Mouse (Mus musculus): Measurements from ENCODE around the gene Nmnat3. TPM values are rescaled to one million over a fixed set of nuclear protein-coding genes. Genes with fewer than 3 reads are reported as not detected.

The Nmnat3 gene
- total and polyA plus RNA-seq, 2 experiments = 9.2 to 11.1 TPM

DNA sequence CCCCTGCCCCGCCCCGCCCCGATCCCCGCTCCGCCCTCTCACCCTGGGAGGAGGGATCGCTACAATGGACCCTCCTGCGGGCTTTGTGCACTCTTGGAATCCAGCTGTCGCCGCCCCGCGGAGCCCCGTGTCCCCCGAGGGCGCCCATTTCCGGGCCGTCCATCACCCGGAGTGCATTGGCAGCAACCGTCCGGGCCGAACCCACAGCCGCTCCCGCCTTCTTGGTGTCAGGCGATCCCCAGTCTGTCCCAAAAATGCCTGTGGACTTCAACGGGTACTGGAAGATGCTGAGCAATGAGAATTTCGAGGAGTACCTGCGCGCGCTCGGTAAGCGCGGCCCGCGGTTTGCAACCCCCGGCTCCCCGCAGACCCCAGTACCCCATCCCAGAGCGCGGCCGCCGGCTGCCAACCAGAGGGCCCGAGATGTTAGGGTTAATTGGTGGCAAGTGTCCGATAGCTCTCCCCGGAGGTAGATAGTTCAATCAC is 137.5 kb downstream of the Nmnat3 start:
- no peak for DNase-seq (ENCODE audit: extremely low read depth, low read depth, low spot score)

DNA sequence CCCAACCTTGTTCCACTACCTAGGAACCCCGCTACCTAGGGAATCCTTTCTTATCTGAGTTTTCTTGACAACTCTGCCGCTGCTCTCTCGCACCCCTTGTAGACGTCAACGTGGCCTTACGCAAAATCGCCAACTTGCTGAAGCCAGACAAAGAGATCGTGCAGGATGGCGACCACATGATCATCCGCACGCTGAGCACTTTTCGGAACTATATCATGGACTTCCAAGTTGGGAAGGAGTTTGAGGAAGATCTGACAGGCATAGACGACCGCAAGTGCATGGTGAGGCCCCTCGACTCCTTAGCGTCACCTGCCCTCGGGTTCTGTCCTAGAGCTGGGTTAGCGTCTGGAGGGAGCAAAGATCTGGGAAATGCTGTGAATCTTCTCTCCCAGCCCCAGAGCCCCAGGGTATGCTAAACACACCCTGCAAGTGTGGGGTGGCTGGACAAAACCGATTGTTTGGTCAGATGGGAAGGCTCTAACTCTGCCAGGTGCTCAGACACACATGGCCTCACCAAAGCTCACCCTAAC is 138.2 kb downstream of the Nmnat3 start:
- H3K4me3 ChIP-seq (ENCODE audit: insufficient read depth, low read depth, low read length) = peak overlapping the region; percentile 20
- peak overlapping the region; percentile 7 for H3K27ac ChIP-seq (replicated peaks; ENCODE audit: insufficient read depth, low read depth, low read length)
- no peaks in the 10 kb centered on the region for H3K79me2 ChIP-seq (ENCODE audit: control insufficient read depth, insufficient read depth, low read length)
- peaks cover 21% of the 10 kb centered on the region for H3K4me1 ChIP-seq (ENCODE audit: control insufficient read depth, insufficient read depth, low read length)
- WGBS = 13% methylated on average over 19 of the region's 19 CpGs
- peak overlapping the region; percentile 1; the same call in 1 of the 2 replicates for H3K9ac ChIP-seq (ENCODE audit: low read depth, low read length)
- TF ChIP-seq CTCF (IDR thresholded peaks at IDR 0.05; ENCODE audit: low read depth, low read length) = no peak
- TF ChIP-seq POLR2A (IDR thresholded peaks at IDR 0.05; ENCODE audit: extremely low read depth, insufficient read depth, low read length) = no peak
- H3K27me3 ChIP-seq (ENCODE audit: control insufficient read depth, insufficient read depth, low read length) = no peaks in the 10 kb centered on the region
- no peak for DNase-seq (ENCODE audit: extremely low read depth, low read depth, low spot score)
- H3K36me3 ChIP-seq (ENCODE audit: control insufficient read depth, insufficient read depth, low read length) = no peaks in the 10 kb centered on the region

More for the DNA sequence above, 137.5 kb downstream of the Nmnat3 start:
- Histone ChIP-seq H3K4me1 (ENCODE audit: control insufficient read depth, insufficient read depth, low read length) (peaks cover 21% of the 10 kb centered on the region), H3K4me3 (ENCODE audit: insufficient read depth, low read depth, low read length) (peak overlapping the region; percentile 84), H3K27ac (replicated peaks; ENCODE audit: insufficient read depth, low read depth, low read length) (no peak overlapping the region), H3K79me2 (ENCODE audit: control insufficient read depth, insufficient read depth, low read length) (no peaks in the 10 kb centered on the region), H3K36me3 (ENCODE audit: control insufficient read depth, insufficient read depth, low read length) (no peaks in the 10 kb centered on the region), H3K9ac (ENCODE audit: low read depth, low read length) (peak overlapping the region; percentile 57), H3K27me3 (ENCODE audit: control insufficient read depth, insufficient read depth, low read length) (no peaks in the 10 kb centered on the region)
- WGBS = under 1% methylated on average over 40 of the region's 42 CpGs
- TF ChIP-seq POLR2A (IDR thresholded peaks at IDR 0.05; ENCODE audit: extremely low read depth, insufficient read depth, low read length) (0 out of 2 replicates have a peak, but pooled peaks have one; percentile 21), CTCF (IDR thresholded peaks at IDR 0.05; ENCODE audit: low read depth, low read length) (no peak)

DNA sequence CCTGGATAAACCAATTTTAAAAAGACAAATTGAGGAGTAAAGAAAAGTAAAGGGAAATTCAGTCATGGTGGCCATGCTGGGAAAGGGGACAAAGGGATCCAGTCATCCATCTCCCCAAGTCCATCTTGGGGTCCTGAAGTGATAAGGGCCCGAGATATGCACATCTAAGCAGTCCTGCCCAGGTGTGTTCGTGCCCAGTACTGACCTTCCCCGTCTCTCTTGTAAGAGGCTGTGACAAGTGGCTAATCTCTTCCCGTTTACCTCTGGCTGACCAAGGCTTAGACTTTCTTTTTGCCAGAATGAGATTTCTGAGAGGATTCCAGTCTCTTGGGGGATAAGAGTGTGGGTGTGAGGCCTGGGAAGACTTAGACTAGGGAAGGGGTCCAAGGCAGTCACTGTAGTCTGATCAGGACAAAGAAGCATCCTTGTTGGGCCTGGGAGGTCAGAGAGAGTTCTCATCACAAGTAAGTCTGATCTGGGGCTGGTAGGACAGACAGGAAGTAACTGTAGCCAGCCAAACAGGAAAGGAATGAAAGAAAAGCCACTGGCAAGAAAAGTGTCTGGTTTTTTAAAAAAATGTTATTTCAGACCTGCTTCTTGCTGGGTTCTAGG is 140.8 kb downstream of the Nmnat3 start:
- Histone ChIP-seq H3K27ac (replicated peaks; ENCODE audit: insufficient read depth, low read depth, low read length) (peak overlapping the region; percentile 58), H3K4me1 (ENCODE audit: control insufficient read depth, insufficient read depth, low read length) (peaks cover 12% of the 10 kb centered on the region), H3K9ac (ENCODE audit: low read depth, low read length) (no peak overlapping the region), H3K27me3 (ENCODE audit: control insufficient read depth, insufficient read depth, low read length) (no peaks in the 10 kb centered on the region), H3K36me3 (ENCODE audit: control insufficient read depth, insufficient read depth, low read length) (no peaks in the 10 kb centered on the region), H3K4me3 (ENCODE audit: insufficient read depth, low read depth, low read length) (no peak overlapping the region), H3K79me2 (ENCODE audit: control insufficient read depth, insufficient read depth, low read length) (no peaks in the 10 kb centered on the region)
- peak; percentile 5 for DNase-seq (ENCODE audit: extremely low read depth, low read depth, low spot score)
- WGBS = 85% methylated on average over 4 of the region's 4 CpGs
- TF ChIP-seq POLR2A (IDR thresholded peaks at IDR 0.05; ENCODE audit: extremely low read depth, insufficient read depth, low read length) (no peak), CTCF (IDR thresholded peaks at IDR 0.05; ENCODE audit: low read depth, low read length) (no peak)

DNA sequence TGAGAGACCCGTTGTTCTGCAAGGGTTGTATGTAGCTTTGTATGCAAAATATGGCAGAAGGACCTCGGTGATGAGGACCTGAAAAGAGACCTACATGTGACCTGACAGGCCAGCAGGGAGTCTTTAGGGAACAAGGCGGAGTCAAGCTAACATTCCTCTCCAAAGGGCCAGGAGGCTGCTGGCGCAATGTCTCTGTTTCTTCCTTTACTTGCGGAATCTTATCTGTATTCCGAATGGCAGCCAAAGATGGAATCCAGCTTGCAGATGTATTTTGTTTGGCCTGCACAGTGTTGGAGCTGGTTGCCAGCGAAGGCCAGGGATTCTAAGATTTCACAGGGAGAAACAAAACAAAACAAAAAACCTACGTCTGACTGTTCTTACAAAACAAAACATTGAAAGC is 141.5 kb downstream of the Nmnat3 start:
- TF ChIP-seq CTCF (IDR thresholded peaks at IDR 0.05; ENCODE audit: low read depth, low read length) (no peak), POLR2A (IDR thresholded peaks at IDR 0.05; ENCODE audit: extremely low read depth, insufficient read depth, low read length) (no peak)
- Histone ChIP-seq H3K27ac (replicated peaks; ENCODE audit: insufficient read depth, low read depth, low read length) (peak overlapping the region; percentile 58), H3K4me1 (ENCODE audit: control insufficient read depth, insufficient read depth, low read length) (peaks cover 7% of the 10 kb centered on the region; the same call in 1 of the 2 replicates), H3K9ac (ENCODE audit: low read depth, low read length) (no peak overlapping the region), H3K27me3 (ENCODE audit: control insufficient read depth, insufficient read depth, low read length) (no peaks in the 10 kb centered on the region), H3K4me3 (ENCODE audit: insufficient read depth, low read depth, low read length) (no peak overlapping the region), H3K36me3 (ENCODE audit: control insufficient read depth, insufficient read depth, low read length) (no peaks in the 10 kb centered on the region), H3K79me2 (ENCODE audit: control insufficient read depth, insufficient read depth, low read length) (no peaks in the 10 kb centered on the region)
- DNase-seq (ENCODE audit: extremely low read depth, low read depth, low spot score) = peak; percentile 26
- WGBS = 49% methylated on average over 8 of the region's 8 CpGs

DNA sequence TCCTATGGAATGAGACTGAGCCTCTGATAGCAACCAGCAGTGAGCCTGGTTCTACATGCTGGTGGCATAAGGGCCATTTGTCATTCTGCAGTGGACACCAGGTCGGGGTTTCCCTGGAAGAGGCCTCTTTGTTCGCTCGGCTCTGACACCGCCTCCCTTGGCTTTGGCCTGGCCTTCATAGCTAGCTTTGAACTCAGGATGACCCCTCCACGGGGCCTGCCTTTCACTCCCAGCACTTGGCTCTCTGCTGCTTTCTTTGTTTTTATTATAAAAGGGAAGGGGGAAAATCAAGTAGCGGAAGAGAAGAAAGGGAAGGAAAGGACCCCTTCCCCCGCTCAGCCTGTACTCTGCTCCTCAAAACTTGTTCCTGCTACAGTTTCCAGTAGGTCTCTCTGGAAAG is 142.6 kb downstream of the Nmnat3 start:
- Histone ChIP-seq H3K27ac (replicated peaks; ENCODE audit: insufficient read depth, low read depth, low read length) (peak overlapping the region; percentile 12; the same call in 1 of the 2 replicates), H3K9ac (ENCODE audit: low read depth, low read length) (no peak overlapping the region), H3K36me3 (ENCODE audit: control insufficient read depth, insufficient read depth, low read length) (no peaks in the 10 kb centered on the region), H3K79me2 (ENCODE audit: control insufficient read depth, insufficient read depth, low read length) (no peaks in the 10 kb centered on the region), H3K27me3 (ENCODE audit: control insufficient read depth, insufficient read depth, low read length) (no peaks in the 10 kb centered on the region), H3K4me3 (ENCODE audit: insufficient read depth, low read depth, low read length) (no peak overlapping the region), H3K4me1 (ENCODE audit: control insufficient read depth, insufficient read depth, low read length) (0 out of 2 replicates have a peak, but pooled peaks cover 5% of the 10 kb centered on the region)
- peak; percentile 11 for DNase-seq (ENCODE audit: extremely low read depth, low read depth, low spot score)
- TF ChIP-seq POLR2A (IDR thresholded peaks at IDR 0.05; ENCODE audit: extremely low read depth, insufficient read depth, low read length) (no peak), CTCF (IDR thresholded peaks at IDR 0.05; ENCODE audit: low read depth, low read length) (no peak)
- WGBS = 27% methylated on average over 7 of the region's 7 CpGs

DNA sequence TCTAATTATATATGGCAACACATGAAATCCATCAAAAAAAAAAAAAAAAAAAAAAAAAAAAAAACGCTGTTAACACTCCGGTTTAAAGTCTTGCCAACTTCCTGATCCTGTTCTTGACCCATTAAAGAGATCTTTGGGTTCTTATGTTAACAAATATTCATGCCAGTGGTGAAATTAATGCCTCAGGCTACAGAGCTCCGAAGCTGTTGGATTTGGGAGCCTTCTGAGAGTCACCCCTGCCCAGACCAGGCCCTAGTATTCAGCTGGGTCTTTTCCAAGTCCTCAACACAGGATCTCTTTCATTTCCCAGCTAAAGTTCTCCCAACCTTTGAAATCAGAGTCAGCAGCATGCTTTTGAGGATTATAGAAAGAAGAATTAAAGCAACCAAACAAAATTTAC is 143.3 kb downstream of the Nmnat3 start:
- WGBS = 47% methylated on average over 3 of the region's 3 CpGs
- no peak for DNase-seq (ENCODE audit: extremely low read depth, low read depth, low spot score)
- TF ChIP-seq CTCF (IDR thresholded peaks at IDR 0.05; ENCODE audit: low read depth, low read length) = no peak
- no peak for TF ChIP-seq POLR2A (IDR thresholded peaks at IDR 0.05; ENCODE audit: extremely low read depth, insufficient read depth, low read length)
- no peaks in the 10 kb centered on the region for H3K36me3 ChIP-seq (ENCODE audit: control insufficient read depth, insufficient read depth, low read length)
- no peak overlapping the region for H3K9ac ChIP-seq (ENCODE audit: low read depth, low read length)
- no peak overlapping the region for H3K27ac ChIP-seq (replicated peaks; ENCODE audit: insufficient read depth, low read depth, low read length)
- no peaks in the 10 kb centered on the region for H3K79me2 ChIP-seq (ENCODE audit: control insufficient read depth, insufficient read depth, low read length)
- H3K4me3 ChIP-seq (ENCODE audit: insufficient read depth, low read depth, low read length) = no peak overlapping the region
- no peaks in the 10 kb centered on the region for H3K27me3 ChIP-seq (ENCODE audit: control insufficient read depth, insufficient read depth, low read length)
- H3K4me1 ChIP-seq (ENCODE audit: control insufficient read depth, insufficient read depth, low read length) = 0 out of 2 replicates have a peak, but pooled peaks cover under 1% of the 10 kb centered on the region

All from liver, adult 2 months (tissue).